Mouse (Mus musculus) spleen, adult 2 months (tissue): ENCODE results near the gene Abcg8.

Source experiments
- CTCF ChIP-seq: fragments of 200-500 bp; IDR thresholded peaks from 2 replicates; pipeline ENCODE4 v1.5.1; 2011; ENCODE audit warnings: mild to moderate bottlenecking, inconsistent platforms; ENCODE audit not compliant: insufficient read depth, insufficient read length, insufficient replicate concordance; ENCODE audit errors: extremely low read depth
- POLR2A ChIP-seq: fragments of 200-500 bp; IDR thresholded peaks from 2 replicates; pipeline ENCODE4 v1.6.1; 2011; ENCODE audit warnings: low read depth, low read length, inconsistent platforms

DNA sequence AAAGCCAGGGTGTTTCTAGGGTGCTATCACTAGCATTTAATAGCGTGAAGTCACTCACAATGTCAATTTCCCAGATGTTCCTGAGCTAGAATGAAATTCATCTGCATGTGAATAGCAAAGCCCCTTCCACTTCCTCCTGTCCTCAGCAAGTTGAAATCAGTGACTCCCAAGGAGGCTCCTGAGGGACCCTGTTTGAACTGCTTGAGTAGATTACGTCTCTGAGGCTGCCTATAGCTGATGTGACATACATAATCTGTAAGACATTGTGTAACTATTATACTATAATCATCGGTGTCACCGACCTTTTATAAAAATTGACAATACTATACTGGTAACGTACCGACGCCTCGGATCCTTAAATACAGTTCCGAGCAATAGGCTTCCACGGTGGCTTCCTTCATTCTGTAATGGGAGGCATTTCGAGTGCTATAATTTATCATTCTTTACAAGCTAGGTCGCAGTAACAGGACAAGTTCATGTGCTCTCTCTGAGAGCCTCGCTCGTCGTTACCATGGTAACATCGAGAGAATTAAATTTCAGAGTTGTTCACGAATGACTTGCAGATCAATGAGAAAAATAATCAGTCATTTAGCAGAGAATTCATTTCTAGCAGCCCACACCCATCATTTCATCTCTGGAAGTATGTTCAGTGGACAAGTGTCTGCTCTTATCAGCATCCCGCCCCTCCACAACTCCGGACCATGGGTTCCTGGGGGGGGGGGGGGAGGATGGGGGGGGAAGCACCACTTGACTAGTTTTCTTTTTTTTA lies 19.3 kb upstream of the Abcg8 start:
- TF ChIP-seq CTCF (no peak), POLR2A (no peak)
